Mouse (Mus musculus) mesoderm, embryonic 11.5 days (tissue): Measurements from ENCODE around the gene Ctcf.

ENCODE experiments used
- DNase-seq: peaks from one replicate; pipeline ENCODE4 v3.0.0-alpha.2; 2012; ENCODE audit warnings: low read depth, low spot score

Ctcf gene

DNA sequence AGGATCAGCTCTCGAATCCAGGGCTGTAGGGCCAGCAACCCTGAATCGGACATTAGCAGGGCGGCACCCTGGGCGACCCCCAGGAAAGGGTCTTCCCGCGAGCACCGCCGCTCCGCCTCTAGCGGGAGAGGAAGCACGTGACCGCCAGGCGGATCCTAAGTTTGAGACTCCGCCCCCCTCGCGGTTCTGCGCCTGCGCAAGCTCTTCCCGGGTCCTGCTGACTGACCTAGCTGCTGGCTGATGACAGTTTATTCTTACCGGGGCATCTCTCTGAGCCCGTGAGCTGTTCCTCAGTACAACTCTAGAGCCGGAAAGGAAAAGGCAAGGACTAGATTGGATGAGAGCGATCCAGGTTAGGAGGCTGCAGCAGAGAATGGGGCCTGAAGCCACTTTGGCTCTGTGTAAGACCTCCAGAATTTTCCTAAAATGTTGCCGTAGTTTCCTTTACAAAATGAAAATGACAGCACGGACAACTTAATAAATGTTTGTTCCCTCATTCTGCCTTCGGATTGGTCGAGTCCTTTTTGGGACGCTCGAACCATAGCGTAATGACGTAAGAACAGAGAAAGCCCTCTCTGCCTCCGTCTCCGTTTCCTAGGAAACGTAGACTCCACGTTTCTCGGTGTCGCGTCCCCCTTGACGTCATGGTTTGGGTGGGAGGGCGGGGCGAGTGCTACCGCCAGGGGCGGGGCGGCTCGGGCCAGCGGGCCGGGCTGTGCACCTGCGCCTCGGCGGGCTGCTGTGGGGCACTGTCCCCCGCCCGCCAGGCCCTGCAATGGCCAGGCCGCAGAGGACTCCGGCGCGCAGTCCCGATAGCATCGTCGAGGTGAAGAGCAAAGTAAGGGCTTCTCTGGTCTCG, 64.8 kb downstream of the Ctcf start, which contains the start of the genes Acd and Pard6a:
Acd (minus strand) TSS at position 137 of the 859 bp plus-strand sequence.
Pard6a (plus strand) TSS at position 183 of the 859 bp plus-strand sequence.
- DNase-seq: peak; percentile 97

DNA sequence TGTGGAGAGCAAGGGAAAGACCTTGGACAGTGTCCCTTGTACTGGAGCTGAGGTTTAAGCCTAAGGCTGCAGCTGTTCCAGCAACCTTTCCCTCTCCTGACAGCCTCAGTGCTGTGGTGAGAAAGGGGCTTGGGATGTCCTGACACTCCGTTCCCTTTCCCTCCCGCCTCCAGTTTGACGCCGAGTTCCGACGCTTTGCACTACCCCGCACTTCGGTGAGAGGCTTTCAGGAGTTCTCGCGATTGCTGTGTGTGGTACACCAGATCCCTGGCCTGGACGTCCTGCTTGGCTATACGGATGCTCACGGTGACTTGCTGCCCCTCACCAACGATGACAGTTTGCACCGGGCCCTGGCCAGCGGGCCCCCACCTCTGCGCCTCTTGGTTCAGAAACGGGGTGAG, 65.6 kb downstream of the Ctcf start:
- peak; percentile 23 for DNase-seq

DNA sequence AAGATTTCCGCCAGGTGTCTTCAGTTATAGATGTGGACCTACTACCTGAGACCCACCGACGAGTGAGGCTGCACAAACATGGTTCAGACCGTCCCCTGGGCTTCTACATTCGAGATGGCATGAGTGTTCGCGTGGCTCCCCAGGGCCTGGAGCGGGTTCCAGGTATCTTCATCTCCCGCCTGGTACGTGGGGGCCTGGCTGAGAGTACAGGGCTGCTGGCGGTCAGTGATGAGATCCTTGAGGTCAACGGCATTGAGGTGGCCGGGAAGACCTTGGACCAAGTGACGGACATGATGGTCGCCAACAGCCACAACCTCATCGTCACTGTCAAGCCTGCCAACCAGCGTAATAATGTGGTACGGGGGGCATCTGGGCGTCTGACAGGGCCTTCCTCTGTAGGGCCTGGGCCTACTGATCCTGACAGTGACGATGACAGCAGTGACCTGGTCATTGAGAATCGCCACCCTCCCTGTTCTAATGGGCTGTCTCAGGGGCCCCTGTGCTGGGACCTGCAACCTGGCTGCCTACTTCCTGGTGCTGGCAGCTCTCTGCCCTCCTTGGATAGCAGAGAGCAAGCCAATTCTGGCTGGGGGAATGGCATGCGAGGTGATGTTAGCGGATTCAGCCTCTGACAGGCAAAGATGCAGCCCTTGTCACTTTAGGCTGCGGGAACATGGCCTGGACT, 66.5 kb downstream of the Ctcf start:
- DNase-seq: no peak

DNA sequence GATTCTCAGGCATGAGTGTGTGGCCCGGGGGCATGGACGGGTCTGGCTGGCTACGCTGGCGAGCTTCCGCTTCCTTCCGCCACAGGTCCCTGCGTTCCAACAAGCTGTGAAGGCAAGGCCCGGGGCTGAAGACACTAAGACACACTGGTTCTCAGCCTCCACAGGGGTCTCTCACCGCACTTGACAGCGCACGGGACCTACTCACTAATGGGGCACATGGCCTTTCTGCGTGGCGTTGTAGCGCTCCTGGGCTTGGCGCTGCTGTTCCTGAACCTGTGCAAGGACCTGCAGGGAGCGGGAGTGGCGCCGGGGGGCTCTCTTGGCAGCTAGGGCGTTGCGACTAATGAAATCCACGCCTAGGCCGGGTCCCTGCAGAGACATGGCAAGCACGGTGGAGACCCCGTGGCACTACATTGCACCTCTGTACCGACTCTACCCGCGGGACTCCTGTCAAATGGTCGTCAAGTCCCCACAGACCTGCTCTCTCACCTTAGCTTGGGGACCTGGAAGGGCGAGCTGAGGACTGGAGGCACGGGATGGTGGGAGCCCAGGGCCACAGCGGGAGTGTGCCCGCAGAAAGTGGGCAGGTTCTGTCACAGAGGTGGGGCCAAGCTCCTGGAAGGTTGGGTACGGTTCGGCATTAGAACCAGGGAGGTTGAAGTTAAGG, 67.9 kb downstream of the Ctcf start:
- no peak for DNase-seq

DNA sequence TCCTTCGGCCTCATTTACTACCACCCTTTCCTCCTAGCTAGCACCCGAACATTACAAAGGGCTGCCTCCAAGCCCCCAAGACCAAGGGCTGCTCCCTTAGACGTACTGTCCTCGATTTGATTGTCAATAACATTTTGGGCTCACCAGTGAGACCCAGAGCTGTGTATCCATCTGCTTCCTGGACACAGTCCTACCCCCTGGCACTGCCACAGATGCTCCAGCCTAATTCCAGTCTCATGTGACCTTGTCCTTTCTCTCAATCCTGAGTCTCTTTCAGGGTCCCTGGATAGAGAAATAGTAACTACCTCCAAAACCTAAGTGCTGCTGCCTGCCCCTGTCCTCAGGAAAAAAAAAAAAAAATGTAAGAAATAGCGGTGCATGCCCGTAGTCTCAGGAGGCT, 68.6 kb downstream of the Ctcf start:
- DNase-seq: no peak

DNA sequence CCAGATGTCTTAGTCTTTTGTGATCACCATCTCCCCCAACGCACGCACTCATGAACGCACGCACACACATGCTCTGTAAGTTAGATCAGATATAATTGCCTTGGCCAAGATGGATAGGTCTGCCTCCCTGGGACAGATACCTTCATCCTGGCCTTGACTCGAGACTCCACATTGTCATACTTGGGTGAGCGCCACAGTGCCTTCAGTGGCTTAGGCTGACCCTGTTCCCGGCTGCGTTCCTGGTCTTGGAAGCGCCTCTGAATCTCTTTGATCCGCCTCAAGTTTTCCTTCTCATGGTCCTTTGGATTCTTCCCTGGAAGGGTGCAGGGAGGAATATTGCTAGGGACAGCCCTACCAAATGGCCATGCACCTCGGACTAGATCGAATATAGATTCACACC, 70.1 kb downstream of the Ctcf start:
- no peak for DNase-seq

DNA sequence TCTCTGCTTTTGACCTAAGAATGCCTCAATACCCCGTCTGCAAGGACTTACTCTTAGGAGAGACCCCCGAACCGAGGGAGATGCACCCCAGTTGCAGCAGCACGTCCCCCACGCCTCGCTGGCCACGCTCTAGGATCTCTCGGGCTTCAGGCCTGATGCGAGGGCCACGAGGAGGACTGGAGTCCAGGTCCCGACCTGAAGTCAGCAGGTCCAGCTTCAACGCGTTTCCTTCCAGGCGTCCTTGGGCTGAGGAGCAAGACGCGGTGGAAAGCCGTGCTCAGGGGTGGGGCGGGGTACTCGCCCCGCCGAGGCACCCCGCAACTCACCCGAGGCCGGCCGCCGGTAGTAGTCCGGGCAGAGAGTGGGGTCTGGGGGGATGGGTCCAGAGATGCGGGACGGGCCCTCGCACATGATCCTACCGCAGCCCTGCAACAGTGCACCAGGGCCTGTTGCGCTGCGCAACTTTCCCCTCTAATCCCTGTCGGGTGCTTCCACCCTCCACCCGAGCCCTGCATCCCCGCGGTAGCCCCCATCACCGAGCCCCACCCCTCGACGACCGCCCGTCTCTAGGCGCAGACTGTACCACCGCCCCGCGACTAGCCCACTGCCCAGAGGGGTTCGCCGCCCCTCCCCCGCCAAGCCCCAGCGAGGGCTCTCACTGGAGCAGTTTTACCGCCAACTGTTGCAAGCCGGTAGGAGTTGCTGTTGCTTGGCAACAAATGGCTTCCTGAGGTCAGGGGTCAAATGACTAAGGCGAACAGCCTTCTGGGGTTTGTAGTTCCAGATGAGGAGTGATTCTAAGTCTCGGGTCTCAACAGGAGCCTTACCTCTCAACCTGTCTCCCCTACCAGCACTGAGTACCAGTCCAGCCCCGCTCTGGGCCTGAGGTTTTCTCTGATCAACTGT, 71.4 kb downstream of the Ctcf start, which contains the start of the genes 4933405L10Rik and Enkd1:
4933405L10Rik (plus strand) TSS at position 158 of the 906 bp plus-strand sequence.
Enkd1 (minus strand) TSS at position 713 of the 906 bp plus-strand sequence.
- DNase-seq: peak; percentile 97

DNA sequence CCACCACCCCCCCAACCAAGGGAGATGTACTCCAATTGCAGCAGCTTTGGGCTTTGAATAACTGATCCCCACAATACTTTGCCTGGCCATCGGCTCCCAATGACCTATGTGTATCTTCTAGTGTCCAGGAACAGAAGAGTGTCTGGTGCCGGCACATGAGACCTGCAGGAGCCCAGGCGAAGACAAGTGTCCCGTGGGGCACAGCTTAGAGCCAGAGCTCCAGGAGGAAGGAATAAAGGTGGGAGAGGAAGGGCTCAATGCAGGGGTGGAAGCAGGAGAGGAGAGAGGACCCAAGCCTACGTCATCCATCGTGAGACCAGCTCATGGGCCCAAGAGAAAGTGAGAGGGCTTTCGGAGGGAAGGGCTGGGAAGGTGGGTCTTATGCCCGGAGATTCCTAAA, 72.3 kb downstream of the Ctcf start:
- DNase-seq: no peak

DNA sequence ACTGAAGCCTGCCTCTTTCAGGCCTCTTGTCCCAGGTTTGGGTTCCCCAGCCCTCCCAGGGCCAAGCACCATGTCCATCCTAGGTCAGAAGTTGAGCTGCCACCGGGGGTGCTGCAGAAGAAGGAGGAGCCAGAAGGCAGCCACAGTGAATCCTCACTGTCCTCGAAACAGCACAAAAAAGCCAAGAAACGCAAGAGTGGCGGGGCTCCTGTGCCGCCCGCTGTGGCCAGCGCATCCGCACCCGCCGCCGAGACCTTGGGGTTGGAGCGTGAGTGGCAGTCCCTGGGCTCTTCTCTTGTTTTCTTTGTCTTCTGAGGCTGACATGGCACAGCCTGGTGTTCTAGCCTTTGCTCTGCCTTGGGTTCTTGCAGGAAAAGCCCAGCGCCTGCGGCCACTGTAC, 72.9 kb downstream of the Ctcf start:
- no peak for DNase-seq

DNA sequence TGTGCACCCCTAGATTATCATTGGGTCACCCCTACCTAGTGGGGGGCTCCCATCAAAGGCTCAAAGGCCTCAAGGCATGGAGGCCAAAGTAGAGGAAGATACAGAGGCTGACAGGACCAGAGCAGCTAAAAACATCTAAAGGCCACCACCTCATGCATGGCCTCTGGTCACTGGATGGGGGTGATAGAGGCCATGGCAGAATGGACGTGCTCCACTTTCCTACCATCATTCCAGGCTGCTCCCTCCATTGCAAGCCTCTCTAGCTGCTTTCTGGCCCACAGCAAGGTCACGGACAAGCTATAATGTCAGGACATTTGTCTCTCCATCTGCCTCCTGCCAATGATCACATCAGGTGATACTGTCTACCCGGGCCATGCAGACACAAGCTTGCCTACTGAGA, 75.9 kb downstream of the Ctcf start:
- DNase-seq: no peak

DNA sequence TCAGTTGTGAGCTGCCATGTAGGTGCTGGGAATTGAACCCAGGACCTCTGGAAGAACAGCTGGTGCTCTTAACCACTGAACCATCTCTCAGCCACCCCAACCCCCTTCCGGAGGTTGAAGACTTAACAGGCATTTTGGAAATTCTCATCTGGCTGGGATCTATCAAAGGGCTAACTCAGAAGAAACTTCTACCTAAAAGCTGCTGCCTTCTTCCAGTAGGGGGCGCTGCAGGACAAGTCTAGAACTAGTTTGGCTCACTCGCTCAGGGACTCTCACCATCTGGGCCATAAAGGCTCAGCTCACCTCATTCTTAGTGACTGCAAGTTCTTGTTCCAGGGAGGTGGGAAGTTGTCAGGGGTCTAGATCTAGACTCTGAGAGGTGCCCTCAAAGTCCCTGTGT, 77.8 kb downstream of the Ctcf start:
- DNase-seq: peak; percentile 91

DNA sequence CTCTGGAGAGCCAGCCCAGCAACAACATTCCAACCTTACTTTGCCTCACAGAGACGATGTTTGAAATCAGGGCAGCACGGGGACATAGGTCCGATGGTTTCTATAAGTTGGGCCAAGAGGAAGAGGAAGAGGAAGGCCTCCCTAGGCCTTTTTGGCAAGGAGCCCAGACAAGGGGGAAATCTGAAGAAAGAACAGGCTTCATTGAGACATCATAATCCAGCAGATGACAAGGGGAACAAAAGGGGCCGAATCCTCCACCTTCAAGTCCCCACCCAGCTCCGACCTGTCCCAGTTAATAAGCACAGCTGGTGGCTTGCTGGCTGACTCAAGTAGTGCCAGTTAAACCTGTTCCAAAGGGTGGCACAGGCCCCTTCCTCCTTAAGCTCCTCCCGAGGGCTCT, 78.7 kb downstream of the Ctcf start:
- no peak for DNase-seq

DNA sequence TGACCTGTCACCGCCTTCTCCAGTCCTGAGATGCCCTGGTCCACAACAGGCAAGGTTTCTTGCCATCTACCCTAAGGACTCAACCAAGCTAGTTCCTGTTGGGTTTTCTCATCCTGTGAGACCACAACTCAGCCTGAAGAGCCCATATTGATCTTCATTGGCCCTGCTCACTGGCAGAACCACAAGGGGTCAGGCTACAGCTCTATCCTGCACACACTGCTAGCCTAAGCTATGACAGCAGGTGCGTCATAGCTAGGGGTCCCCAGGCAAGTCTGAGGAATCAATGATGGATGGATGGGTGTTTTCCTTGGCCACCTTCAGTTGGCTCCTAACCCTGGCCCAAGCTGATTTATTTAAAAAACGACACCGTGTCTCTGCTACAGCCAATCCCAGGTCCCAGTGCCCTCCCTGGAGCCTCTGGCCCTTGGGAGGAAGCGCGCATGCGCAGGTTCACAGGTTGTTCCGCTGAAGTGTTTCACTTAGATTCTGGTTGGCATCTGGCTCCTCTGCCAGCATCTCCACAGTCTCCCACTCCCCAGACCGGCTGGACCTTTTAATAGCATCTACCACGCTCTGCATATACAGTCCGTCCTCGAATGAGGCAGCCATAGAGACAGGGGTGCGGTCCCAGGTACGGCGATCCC, 80.1 kb downstream of the Ctcf start:
- no peak for DNase-seq

DNA sequence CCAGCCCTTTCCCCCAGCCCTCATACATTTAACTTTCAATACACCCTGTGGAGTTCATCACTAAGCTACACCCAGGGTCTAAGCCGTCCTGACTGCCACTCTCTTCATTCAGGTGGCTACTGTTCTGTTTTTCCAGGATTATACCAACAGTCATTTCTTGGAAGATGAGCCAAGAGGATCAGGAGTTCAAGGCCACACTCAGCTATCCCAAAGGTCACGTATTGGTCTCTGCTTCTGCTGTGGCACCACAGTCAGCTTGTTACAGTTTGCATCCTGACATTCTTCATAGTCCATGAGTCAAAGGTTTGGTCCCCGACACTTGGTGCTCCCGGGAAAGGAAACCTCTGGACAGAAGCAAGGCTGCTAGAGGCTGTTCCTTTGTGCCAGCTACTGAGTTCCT, 83.3 kb downstream of the Ctcf start:
- no peak for DNase-seq

DNA sequence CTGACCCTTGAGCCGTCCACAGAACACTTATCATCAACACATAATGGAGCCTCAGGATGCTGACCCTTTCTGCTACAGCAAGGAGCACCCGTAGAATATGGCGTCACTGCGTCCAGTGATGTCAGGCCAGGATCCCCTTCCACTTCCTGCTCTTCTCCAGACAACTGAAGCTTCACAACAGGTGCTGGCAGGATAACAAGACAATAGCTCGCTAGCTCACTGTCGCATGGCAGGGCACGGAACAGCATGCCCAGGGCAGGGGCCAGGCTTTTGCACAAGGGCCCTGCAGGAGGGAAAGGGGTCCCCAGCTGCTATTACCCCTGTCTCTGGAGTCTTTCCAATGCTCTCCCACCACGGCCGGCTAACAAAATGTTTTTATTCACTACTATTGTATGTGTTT, 86.5 kb downstream of the Ctcf start:
- DNase-seq: no peak

DNA sequence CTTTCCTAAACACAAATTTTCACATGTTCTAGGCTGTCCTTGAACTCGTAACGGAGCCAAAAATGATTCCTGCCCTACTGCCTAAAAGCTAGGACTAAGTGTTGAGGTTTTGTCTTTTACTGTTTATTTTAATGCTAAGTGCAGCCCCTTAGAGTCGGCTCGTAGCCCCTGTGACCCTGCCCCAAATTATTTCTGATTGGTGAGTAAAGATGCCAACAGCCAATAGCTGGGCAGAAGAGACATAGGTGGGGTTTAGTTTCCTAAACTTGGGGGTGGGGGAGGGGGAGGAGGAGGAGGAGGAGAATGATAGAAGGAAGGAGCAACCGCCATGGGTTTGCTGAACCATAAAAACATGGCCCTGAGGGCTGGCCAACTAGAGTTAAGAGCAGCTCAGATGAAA, 89.4 kb downstream of the Ctcf start:
- no peak for DNase-seq

DNA sequence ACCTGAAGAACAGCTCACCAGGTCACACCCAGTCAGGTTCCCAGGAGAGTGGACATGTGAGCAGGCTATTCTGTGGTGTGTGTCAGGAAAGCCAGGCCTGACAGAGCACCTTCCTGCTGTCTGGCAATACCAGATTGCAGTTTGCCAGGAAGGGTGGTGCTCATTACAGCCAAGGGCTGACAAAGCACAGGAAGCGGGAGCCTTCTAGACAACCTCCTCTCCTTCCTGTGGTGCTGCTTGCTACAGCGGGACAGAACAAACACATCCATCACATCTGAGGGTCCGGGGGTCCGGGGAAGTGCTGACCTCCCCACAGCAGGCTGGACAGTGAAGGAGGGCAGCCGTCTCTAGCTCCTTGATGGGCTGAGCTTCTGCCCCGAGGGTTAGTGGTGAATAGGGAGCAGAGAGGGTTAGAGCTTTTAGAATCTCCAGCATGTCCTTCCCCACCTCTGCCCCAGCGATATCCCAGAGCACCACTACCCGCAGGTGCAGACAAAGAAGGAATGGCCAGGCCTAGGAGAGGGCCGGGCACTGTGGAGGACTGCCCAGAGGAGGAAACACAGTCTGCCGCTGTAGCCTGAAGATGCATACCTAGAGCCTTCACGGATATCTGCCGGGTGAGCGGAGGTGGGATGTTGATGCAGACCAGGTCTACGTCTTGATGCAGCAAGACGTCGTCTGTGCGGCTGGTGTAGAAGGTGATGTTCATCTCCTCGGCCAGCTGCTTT, 91.2 kb downstream of the Ctcf start:
- DNase-seq: no peak

DNA sequence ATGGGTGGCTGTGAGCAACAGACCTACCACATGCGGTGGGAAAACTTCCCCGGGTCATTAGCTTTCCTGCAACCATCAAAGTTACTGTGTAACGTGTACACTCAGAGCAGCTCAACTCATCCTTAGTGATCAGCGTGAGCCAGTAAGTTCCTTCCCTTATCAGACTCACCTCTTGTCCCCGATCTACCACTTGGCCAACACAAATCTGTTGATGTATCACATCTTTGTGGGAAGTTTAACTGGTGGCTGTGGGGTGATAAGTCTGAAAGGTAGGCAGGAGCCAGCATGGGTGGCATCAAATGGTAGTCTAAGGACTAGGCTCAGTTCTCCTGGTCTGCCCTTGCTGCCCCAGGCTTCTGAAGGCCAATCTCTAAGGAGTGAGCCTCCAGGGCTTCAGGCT, 95.8 kb downstream of the Ctcf start:
- no peak for DNase-seq
